ENCODE assay signal across 18 mouse cellular contexts in genomic region chr10:58969351-58969750, GRCm38 (mm10).
DNase-seq lines count a peak whose midpoint lies in the region; ATAC-seq lines count a peak whose summit lies in the region.
"Had no signal": no experiment of that assay in that cellular context is flagged by ENCODE, and none has a peak within 500 bp of the region (broad histone marks: within the 10 kb centered on the region; RNA-seq: fewer than 3 reads in every experiment).

No protein-coding gene starts in this region.

- ATAC-seq in megakaryocyte-erythroid progenitor cell, adult 5-6 weeks (replicated peaks; ENCODE audit: low FRiP score, low TSS enrichment, poor library complexity, severe bottlenecking), result no peak
- ATAC-seq: CD4-positive, CD25-positive, alpha-beta regulatory T cell, adult 4 months; forebrain, embryonic 13.5 days; forebrain, embryonic 15.5 days; forebrain, postnatal 0 days had no signal

- DNase-seq in left cerebral cortex, postnatal 4 days, result peak; percentile 10
- no peak for DNase-seq in left cerebral cortex, postnatal 14 days (ENCODE audit: low spot score in 2 of 2)
- DNase-seq in Muller cell, postnatal 12 days (ENCODE audit: inconsistent ontology term), result peak; percentile 66
- DNase-seq in gonadal fat pad, adult 2 months (ENCODE audit: low read depth), result peak; percentile 17
- no peak for DNase-seq in urinary bladder, adult 18-20 months (ENCODE audit: low spot score in 2 of 2)
- DNase-seq: adrenal gland, adult 8-10 months; adrenal gland, postnatal 14 days; adrenal gland, postnatal 36 days; B cell, adult 2 months; cerebellum, adult 11-12 months; cerebellum, adult 2 months; cerebellum, adult 9-10 months; cerebellum, postnatal 25 days; forebrain, postnatal 0 days had no signal

- intact Hi-C loops in left cerebral cortex, postnatal 4 days (cut with DNase I), result no loop called here
- intact Hi-C loops in left cerebral cortex, postnatal 14 days (cut with DNase I), result no loop called here

Comparison
In these comparisons a context has a peak if more than half of its experiments do, and no peak if none do; other contexts are left out.
1. DNase-seq: peak in left cerebral cortex, postnatal 4 days (single experiment), Muller cell, postnatal 12 days (single experiment) and gonadal fat pad, adult 2 months (single experiment); none in left cerebral cortex, postnatal 14 days (0 of 2) and urinary bladder, adult 18-20 months (0 of 2).